Mouse (Mus musculus) ES-E14 (cell line): ENCODE results near the gene B230219D22Rik.

Experiments used
- HCFC1 ChIP-seq: IDR thresholded peaks from 2 replicates; pipeline ENCODE4 v1.6.1; 2012; ENCODE audit warnings: low read length, inconsistent platforms, borderline replicate concordance; ENCODE audit not compliant: insufficient read depth
- MAFK ChIP-seq: IDR thresholded peaks from 2 replicates; pipeline ENCODE4 v1.6.1; 2014; ENCODE audit warnings: mild to moderate bottlenecking, low read depth, low read length, inconsistent platforms; ENCODE audit not compliant: insufficient read depth
- ZC3H11A ChIP-seq: IDR thresholded peaks from 2 replicates; pipeline ENCODE4 v1.6.1; 2012; ENCODE audit warnings: low read depth, mild to moderate bottlenecking, inconsistent platforms, low read length, borderline replicate concordance

DNA sequence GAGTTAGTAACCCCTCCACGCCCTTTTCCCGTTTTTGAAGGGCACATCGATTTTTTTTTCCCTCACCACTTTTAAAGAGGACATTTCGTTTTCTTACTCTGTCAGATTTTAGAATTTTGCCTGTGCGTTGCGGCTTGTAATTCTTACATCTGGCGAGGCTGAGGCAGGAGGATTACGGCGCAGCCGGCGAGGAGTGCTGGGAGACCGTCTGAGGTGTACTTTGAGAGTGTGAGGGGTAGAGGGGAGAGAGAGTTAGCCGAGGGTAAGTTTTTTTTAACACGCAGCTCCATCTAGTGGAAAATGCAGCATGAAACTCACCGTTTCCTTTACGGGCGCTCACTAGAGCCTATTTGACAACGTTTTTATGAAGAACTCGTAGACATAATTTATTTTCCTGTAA is 34.9 kb downstream of the B230219D22Rik start:
- 0 out of 2 replicates have a peak, but pooled peaks have one; percentile 63 for TF ChIP-seq HCFC1
- TF ChIP-seq MAFK = no peak
- 0 out of 2 replicates have a peak, but pooled peaks have one; percentile 24 for TF ChIP-seq ZC3H11A
